Mouse (Mus musculus) testis, postnatal 14 days (tissue): ENCODE data around the gene Mup6.
"Not testable (repeated sequence)": the region's sequence is repeated elsewhere in the genome, so short reads cannot be mapped to it uniquely, and the experiment has no call there.

Experiments used
- DNase-seq: peaks from one replicate; pipeline ENCODE4 v3.0.0; 2021; ENCODE audit warnings: low spot score

Mup6 gene

DNA sequence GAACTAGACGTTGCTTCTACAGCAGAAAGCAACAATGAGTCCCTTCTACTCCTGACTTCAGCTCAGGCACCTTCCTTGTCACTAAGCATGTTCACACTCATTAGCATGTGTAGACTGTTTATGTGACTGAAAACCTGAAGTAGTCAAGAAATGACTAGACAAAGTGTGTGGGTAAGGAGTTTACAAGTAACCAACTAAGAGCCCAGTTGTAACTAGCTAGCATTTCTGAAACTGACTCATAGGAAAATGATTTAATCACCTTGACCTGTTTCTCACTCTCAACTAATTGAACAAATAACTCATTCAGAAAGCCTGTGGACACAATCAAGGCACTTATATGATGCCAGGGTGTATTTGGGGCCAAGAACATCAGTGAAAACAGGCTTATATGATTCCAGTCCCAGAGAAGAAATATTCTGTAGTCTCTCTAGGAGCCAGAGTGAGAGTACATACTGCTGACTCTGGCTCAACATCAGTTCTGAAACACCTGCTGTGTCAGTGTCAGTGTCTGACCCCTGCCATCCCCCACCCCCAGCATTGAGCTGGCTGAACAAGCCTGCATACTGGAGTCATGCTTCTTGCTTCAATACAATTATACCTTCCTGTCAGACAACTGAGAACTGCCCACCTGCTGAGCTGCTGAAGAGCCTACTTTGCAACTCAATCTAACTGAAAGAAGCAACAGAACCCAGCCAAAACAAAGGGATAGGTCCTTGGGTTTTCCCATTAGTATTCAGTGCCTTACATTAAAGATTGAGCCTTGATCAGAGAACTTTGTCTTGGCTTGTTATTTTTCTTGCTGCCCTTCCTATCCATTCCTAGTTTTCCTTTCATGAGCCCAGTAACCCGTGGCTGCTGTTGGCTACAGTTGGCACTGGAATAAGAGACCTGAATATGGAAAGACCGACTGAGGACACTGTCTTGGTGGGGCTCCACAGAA, at the start of gene Mup6:
Gene Mup6, plus strand, starts transcription at position 890 of the 940 bp plus-strand sequence.
- DNase-seq, result no peak

DNA sequence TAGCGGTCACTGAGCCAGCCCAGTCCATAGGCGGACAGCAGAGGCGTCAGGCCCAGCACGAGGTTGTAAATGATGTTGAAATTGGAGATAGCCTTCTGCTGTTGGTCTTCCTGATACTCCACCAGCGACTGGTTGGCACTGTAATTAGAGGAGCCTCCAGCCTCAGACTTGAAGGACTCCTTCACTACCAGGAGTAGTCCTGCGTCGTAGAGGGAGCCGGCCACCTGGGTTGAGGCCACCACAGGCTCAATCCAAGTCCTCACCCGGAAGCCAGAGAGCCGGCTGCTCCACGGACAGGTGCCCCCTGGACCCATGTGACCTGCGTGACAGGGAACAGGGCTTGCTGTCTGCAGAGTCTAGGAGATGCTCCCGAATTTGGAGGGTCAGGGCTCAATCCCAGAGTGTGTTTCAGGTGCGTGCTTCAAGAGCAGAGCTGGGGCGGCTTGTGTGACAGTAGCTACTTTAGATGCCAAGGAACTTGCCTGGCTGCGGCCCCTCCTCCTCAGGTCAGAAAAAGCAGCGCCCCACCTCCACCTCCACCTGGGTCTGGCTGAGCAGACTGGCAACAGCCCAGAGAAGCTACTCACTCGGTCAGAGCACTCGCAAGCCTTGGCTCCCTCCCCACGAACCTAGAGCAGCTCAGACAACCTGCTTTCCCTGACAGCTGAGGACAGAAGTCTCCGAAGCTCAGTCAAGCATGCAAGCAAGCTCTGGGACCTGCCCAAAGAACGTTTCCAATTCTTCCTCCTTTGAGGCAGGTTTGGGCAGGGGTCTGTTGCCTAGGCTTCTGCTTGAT, 49.3 kb upstream of the Mup6 start, which contains the start of gene Slc46a2:
Gene Slc46a2, minus strand, starts transcription at position 449 of the 796 bp plus-strand sequence.
- DNase-seq, result peak; percentile 27

DNA sequence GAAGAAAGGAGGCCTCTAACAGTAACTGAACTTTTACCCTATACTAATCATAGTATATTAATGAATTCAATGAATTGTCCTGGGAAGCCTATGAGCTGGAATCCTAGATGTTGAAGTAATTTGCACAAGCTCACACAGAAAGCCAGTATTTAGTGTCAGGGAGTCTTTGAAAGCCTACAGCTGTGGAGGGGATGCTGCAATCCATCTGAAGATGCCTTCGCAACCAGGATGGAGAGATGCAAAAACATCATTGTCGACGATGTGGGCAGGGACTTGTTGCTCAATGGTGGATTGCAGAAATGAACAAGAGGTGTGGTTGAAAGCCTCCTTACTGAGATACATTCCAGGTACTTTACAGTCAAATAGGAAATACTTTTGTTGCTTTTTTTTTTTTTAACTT, 46.1 kb upstream of the Mup6 start:
- DNase-seq, result no peak

DNA sequence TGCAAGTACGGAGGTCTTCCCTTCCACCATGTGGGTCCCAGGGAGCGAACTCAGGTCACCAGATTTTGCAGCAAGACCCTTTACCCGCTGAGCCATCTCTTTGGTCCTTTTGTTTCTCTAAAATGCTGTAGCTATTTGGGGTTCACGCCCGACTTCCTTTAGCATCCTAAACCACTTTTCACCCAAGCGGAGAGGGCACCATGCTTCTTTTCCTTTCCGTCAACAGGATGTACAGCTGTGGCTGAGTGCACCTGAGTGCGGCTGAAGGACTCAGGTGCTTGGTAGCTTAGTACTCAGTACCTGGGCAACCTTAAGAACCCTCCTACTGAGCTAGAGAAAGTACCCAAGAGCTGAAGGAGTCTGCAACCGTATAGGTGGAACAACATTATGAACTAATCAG, 39.0 kb upstream of the Mup6 start:
- no peak for DNase-seq

DNA sequence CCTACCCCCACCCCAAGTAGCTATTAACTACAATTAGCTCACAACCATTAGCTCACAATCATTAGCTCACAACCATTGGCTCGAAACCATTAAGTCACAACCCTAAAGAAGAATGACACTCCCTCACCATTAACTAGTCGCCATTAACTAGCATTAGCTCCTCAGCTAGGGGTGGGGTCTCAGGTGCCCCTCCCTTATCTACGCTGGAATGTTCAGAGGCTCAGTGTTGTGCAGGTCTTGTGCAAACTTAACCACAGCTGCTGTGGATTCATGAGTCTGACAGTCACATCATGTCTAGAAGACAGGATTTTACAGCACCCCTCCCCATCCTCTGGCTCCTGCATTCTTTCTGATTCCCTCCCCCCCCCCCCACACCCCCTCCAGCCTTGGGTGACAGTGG, 36.4 kb upstream of the Mup6 start:
- no peak for DNase-seq

DNA sequence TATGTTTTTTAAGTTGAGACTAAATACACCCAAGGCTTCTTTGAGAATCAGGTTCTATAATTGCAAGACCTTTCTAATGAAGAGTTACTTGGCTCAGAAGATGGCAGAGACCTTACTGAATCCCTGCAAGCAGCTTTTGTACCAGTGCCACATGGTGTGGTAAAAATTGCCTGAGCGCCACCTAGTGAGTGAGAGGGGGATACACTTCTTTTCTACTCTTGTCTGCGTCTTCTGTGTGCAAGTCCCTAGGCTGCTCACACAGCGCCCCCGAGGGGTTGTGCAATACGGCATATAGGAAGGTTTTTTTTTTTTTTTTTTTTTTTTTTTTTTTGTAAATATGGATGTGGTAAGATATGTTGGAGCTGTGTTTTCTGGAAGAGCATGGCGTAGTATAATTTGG, 35.7 kb upstream of the Mup6 start:
- DNase-seq, result peak; percentile 56

DNA sequence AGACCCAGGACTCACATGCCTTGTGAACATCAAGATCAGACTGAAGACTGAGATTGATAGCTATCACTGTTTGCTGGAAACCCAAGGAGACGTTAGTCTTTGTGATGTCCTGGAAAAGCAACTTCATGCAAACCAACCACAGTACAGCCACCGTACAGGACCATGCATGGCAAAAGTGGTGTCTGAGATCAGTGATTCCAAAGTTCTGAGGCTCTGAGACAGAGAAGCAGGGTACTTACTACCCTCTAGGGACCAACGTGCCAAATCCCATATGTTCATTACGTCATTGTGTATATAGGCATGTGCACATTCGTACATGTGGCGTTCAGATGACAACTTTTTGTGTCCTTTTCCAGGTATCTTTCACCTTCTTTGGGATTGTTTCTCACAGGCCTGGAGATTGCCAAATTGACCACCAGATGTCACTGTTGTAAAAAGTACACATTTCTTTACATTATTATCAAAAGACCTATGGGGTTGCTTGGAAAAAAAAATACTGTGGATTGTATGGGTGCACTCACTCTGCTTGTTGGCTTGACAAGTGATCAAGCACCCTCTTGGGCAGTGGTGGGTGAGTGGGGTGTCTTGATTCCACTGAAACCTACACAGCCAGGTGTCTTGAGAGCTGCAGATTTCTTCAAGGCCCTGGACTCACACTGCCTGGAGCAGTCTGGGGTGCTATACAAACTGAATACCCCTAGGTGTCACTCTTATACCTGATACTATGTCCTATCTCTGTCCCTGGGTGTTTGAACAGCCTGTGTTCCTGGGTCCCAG, 31.4 kb upstream of the Mup6 start:
- DNase-seq, result no peak

DNA sequence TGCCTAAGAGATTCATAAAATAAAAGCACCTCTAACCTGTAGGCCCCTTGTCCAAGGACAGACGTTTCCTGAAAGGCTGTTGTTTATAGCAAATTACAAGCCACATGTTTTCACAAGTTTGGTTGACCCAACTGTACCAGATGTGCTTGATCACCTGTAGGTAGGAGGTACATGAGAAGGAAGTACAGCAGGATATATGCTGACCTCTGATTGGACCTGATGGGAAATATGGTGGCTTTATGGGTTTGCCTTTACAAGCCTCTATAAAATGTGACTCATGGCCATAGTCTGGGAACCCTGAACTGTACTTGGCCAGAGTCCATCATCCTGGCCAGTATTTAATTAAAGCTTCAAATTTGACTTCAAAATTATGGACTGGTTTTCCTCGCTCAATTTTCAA, 26.6 kb upstream of the Mup6 start:
- no peak for DNase-seq

DNA sequence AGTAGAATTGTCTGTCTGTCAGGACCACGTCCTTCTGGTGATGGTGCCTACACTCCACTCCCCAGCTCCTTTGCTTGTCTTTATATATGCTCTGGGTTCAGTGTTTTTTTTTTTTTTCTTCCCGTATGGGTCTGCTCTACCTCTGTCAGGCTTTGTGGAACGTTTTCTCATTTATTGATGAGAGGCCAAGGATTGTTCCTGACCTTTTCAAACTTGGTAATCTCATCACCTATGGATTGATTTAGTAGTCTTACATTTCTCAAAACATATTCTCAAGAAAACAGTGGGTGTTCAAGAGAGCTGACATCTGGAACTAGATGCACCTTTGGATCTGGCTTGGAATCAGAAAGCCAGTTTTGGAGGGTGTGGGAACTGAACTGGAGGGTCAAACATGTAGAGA, 3.5 kb upstream of the Mup6 start, which contains the start of gene Mup4:
Gene Mup4, minus strand, starts transcription at position 101 of the 400 bp plus-strand sequence.
- DNase-seq, result no peak

DNA sequence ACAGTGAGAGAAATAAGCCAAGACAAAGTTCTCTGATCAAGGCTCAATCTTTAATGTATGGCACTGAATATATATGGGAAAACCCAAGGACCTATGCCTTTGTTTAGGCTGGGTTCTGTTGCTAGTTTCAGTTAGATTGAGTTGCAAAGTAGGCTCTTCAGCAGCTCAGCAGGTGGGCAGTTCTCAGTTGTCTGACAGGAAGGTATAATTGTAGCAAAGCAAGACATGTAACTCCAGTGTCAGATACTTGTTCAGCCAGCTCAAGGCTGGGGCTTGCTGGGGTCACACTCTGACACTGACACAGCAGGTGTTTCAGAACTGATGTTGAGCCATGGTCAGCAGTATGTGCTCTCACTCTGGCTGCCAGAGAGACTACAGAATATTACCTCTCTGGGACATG, 33.8 kb downstream of the Mup6 start:
- DNase-seq, result not testable (repeated sequence)

DNA sequence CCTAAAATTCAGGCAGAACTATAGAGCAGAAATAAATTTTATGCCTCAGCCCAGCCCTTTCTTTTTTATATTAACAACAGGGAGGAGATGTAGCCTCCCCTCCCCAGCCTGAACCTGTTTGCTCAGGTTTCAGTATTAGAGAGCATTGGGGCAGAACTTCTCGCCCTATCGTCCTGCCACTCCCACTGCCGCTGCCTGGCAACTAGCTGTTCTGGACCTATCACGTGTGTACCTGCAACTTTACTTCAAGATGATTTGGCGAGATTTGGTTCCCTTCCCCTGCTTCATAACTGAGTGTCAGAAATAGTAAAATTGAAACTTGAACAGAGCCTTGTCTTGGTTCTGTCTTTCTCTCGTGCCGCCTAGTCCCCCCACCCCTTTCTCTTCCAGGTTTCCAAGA, 56.0 kb downstream of the Mup6 start:
- DNase-seq, result not testable (repeated sequence)

DNA sequence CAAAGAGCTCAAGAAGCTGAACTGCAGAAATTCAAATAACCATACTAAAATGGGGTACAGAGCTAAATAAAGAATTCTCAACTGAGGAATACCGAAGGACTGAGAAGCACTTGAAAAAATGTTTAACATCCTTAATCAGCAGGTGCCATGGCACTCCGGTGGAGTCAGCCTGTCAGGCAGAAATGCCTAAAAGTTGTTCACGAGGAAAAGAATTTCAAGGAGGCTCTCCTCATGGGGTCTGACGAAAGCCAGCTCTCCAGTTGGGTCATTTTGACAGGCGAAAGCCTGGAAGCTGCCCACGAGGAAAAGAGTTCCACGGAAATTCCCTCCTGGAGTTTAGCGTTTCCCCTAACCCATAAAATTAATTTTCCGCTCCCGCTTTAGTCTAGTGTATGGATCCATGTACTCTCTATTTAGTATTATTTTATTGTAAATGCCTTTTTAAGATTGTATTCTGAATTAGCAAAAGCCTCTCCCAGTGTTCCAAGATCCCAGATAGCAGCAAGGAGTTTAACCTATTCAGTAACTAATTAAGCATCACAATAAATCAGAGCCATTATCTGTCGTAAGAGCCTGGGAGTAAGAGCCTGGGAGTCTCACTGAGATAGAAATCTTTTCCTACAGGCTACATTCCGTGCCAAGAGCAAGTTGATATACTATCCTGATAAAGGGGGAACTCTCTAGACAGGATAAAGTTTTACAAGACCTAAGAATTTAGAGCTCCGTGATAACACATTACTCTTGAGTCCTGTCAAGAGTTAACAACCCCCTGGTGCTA, 65.4 kb downstream of the Mup6 start:
- not testable (repeated sequence) for DNase-seq
